Mouse (Mus musculus) G1E-ER4 (cell line): ENCODE results near the gene Khk. TPM values are rescaled to one million over a fixed set of nuclear protein-coding genes. Genes with fewer than 3 reads are reported as not detected.

Experiments
- GATA1 ChIP-seq: IDR thresholded peaks from one replicate; pipeline ENCODE4 v1.8.0; 2012; ENCODE audit warnings: low read length, inconsistent platforms
- polyA plus RNA-seq: library from polyadenylated mRNA; stranded (reverse); fragments of >175 nt; gene quantifications from 2 replicates; pipeline ENCODE4 v1.2.3, GENCODE M21; 2012

Gene Khk
- polyA plus RNA-seq, 1 experiment: 38.7 TPM

DNA sequence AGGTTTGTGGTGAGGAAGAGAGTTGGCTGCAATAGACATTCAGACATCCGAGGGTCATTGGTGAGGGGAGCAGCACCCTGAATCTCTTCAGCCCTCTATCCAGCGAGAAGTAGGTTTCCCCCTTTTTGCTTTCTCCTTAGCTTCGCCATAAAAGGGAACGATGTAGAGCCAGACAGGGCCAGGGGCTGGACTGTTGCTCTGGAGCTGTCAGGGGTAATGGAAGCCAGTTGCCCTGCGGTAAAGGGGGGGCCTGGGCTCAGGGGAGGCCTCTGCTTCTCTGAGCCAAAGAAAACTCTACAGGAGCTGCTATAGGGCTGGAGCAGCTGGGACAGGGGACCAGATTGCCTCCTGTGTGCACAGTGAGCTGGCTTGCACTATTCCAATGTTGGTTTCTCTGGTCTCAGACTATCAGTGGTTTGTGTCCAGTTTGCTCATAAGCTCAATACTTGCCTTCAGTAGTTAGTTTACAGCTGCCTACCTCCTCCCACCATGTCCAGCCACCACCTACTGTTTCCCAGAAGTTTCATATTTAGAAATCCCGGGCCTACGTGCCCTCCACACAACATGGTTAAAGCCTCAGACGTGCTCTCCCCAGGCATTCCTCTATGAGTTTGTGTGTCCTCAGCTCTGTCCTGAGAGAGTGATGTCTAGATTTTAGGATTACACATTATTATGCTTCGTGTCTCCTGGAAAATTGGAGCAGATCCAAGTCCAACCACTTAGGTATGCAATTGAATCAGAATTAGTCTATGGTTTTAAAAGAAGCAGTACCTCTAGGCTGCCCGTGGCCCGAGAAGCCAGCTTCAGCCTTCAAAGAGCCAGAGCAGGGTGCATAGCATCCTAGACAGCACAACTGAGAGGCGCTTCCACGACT, 12.6 kb upstream of the Khk start:
- TF ChIP-seq GATA1: no peak

- TF ChIP-seq GATA1: no peak
Measured at GRCm38 (mm10) chr5:30909300-30909659, 12.0 kb upstream of the Khk start.

- no peak for TF ChIP-seq GATA1
Measured at GRCm38 (mm10) chr5:30909863-30910262, 11.4 kb upstream of the Khk start.

DNA sequence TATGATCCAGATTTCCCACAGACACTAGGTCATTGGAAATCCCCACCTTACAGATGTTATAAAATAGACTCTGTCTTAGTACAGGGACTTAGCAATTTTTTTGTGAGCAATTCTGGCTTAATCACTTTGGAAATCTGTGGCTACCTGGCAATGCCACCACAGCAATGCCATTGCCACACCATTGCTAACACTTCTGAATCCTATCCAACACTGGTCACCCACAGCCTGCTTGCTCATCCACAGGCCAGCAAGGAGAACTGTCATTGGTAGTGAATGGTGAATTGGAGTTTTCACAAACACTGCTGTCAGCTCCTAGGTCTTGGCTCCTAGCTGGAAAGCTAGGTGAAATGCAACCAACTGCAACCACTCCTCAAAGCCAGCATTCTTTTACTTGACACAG, 10.8 kb upstream of the Khk start:
- TF ChIP-seq GATA1: no peak

GRCm38 (mm10) chr5:30912156-30912555, 9.1 kb upstream of the Khk start:
- TF ChIP-seq GATA1: no peak

DNA sequence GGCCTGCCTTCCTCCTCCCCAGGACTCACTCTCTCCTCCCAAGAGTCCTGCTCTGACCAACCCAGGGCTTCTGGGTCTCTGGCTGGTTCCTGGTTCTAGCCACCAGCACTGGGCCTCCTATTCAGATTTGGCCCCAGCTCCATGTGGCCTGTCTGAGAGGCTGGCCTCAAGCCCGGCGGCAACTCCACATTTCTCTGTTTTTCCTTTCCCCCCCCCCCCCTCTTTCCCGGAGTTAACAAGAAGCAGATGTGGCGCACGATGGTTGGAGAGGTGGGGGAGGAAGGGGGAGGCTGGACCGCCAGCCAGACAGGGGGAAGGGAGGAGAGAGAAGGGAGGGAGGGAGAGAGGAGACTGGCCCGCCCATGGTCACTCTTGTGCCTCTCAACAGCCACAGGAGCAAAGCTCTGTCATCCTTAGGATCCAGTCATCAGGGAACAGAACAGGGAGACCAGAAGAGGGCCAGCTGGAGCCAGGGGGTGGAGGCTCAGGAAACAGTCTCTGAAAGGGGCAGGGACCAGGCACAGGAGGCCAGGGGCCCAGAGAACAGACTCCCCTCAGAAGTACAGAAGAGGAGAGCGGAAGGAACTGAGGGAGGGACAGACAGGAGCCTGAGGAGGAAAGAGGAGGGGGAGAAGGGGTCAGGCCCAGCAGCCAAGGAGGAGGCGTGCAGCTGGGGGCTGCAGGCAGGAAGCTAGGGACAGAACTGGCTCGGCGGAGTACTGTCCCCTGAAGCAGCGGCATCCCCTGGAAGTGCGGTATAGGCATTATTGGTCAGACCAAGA, 8.0 kb upstream of the Khk start, which contains the start of gene Emilin1:
TSS of gene Emilin1 (plus strand) at position 343 of the 782 bp plus-strand sequence.
- TF ChIP-seq GATA1: no peak

GRCm38 (mm10) chr5:30914101-30914635, 7.1 kb upstream of the Khk start:
- TF ChIP-seq GATA1: no peak

DNA sequence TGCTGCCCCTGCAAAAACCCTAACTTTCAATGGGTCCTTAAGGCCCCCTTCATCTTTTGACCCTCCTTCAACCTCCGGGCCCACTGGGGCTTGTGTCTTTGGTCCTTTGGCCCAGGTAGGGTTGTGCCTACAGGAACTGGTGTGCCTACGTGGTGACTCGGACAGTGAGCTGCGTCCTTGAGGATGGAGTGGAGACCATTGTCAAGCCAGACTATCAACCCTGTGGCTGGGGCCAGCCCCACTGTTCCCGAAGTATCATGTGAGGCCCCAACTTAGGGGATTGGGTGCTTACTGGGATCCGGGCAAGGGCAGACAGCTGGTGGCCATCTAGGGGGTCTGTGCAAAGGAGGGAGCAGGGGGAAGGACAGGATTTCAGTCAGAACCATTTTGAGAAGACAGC, 6.4 kb upstream of the Khk start:
- TF ChIP-seq GATA1: no peak

GRCm38 (mm10) chr5:30915456-30915855, 5.8 kb upstream of the Khk start:
- no peak for TF ChIP-seq GATA1

DNA sequence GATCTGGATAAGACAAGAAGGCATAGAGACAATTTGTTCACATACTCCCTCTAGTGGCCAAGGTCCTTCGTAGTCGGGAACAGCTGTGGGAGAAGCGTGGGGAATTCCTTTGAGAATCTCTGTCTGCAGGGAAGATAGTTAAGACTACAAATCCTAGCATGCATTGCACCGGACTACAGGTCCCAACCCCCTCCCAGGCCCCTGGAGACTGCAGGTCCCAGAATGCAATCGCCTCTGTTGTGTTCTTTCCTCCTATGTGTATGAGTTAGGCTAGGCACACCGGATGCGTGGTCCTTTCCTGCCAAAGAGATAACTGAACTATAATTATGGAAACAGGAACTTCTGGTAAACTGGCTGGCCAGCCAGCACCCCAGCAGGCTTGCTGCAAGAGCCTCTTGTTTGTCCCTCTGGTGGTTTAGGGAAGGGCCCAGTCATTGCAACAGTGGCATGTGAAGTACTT, 5.2 kb upstream of the Khk start:
- no peak for TF ChIP-seq GATA1

DNA sequence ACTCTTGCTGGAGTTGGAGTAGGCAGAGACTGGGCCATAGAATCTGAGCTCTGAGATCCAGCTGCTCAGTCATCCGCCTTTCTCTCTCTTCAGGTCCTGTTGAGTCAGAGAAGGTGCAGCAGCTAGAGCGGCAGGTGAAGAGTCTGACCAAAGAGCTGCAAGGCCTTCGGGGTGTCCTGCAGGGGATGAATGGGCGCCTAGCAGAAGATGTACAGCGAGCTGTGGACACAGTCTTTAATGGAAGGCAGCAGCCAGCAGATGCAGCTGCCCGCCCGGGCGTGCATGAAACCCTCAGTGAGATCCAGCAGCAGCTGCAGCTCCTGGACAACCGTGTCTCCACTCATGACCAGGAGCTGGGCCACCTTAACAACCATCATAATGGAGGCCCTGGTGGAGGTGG, 4.4 kb upstream of the Khk start:
- TF ChIP-seq GATA1: no peak

GRCm38 (mm10) chr5:30917348-30917747, 3.9 kb upstream of the Khk start:
- TF ChIP-seq GATA1: no peak

DNA sequence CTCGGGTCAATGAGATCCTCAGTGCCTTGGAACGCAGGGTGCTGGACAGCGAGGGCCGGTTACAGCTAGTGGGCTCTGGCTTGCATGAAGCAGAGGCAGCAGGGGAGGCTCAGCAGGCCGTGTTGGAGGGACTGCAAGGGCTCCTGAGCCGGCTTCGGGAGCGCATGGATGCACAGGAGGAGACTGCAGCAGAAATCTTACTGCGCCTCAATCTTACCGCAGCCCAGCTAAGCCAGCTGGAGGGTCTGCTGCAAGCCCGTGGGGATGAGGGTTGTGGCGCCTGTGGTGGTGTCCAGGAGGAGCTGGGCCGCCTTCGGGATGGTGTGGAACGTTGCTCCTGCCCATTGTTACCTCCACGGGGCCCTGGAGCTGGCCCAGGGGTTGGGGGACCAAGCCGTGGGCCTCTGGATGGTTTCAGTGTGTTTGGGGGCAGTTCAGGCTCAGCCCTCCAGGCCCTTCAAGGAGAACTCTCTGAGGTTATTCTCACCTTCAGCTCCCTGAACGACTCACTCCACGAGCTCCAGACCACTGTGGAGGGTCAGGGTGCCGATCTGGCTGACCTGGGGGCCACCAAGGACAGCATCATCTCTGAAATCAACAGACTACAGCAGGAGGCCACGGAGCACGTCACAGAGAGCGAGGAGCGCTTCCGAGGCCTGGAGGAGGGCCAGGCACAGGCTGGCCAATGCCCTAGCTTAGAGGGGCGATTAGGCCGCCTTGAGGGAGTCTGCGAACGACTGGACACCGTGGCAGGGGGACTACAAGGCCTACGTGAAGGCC, 3.1 kb upstream of the Khk start:
- no peak for TF ChIP-seq GATA1

DNA sequence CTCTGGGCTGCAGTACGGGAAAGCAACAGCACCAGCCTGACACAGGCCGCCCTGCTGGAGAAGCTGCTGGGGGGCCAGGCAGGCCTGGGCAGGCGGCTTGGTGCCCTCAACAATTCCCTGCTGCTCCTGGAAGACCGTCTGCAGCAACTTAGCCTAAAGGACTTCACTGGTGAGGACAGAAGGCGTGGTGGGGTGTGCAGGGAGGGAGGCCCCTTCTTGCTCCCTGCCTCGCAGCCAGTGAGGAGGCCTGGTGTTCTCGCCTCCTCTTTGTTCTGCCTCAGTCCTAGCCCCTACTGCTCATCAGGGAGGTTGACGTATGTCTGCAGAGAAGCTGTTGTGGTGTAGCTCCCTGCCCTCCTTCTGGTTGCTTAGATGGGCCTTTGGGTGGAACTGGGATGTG, 2.5 kb upstream of the Khk start:
- TF ChIP-seq GATA1: no peak

DNA sequence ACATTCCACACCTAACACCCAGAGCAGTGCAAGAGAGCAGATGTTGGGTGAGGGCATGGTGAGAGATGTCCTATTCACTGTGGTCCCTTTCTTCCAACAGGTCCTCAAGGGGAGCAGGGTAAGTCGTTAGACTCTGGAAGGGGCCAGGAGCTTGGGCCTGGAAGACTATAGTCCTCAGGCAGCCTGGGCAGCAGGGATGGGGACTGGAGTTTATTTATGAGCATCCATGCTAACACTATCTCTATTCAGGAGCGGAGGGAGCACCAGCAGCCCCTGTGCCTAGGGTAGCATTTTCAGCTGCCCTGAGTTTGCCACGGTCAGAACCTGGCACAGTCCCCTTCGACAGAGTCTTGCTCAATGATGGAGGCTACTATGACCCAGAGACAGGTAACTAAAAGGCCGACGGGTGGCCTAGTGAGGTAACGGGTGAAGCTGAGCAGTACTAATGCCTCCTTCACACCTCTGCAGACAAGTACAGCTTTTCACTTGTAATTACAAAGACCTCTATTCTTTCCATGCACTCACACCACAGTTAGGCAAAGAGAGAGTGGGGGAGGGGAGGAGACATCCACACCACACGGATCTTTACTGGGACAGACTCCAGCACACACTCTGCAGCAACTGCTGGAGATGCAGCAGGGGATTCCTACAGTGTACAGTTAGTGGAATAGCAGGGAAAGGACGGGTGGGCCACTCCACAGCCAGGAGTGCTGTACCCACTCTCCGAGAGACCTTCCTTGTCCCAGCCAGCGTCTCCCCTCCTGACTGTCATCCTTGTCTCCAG, 1.2 kb upstream of the Khk start:
- no peak for TF ChIP-seq GATA1

DNA sequence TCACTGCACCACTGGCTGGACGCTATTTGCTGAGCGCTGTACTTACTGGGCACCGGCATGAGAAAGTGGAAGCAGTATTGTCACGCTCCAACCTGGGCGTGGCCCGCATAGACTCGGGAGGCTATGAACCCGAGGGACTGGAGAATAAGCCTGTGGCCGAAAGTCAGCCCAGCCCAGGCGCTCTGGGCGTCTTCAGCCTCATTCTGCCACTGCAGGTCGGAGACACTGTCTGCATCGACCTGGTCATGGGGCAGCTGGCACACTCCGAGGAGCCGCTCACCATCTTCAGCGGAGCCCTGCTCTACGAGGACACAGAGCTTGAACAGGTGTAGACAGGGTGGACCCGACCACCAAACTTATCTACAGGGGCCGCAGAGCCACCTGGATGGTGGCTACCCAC, 610 bp upstream of the Khk start:
- no peak for TF ChIP-seq GATA1
